Mouse (Mus musculus): ENCODE measurements around the gene Cldnd2.

- TF ChIP-seq EP300 (IDR thresholded peaks at IDR 0.05; ENCODE audit: insufficient read depth, low read depth, low read length) (no peak), CTCF (IDR thresholded peaks at IDR 0.05; ENCODE audit: low read depth, low read length) (no peak)
Observed at GRCm38 (mm10) chr7:43449811-43450210, 9.2 kb downstream of the Cldnd2 start.

All from ES-Bruce4 (cell line).